Mouse (Mus musculus) testis, adult 2 months (tissue): Measurements from ENCODE around the gene Clec3b. TPM values are rescaled to one million over a fixed set of nuclear protein-coding genes. Genes with fewer than 3 reads are reported as not detected.

ENCODE experiments used
- H3K27ac ChIP-seq: fragments of 200-500 bp; 2 replicates; pipeline ENCODE4 v1.5.1; 2012; ENCODE audit warnings: low read depth, low read length; ENCODE audit not compliant: control insufficient read depth, insufficient read depth
- H3K27me3 ChIP-seq: fragments of 200-500 bp; 2 replicates; pipeline ENCODE4 v1.6.1; 2012; ENCODE audit warnings: mild to moderate bottlenecking, low read length, moderate library complexity; ENCODE audit not compliant: control insufficient read depth, insufficient read depth
- H3K36me3 ChIP-seq: fragments of 200-500 bp; 2 replicates; pipeline ENCODE4 v1.6.1; 2012; ENCODE audit warnings: mild to moderate bottlenecking, low read length; ENCODE audit not compliant: control insufficient read depth, insufficient read depth
- H3K4me1 ChIP-seq: fragments of 200-500 bp; 2 replicates; pipeline ENCODE4 v1.6.1; 2012; ENCODE audit warnings: low read length; ENCODE audit not compliant: control insufficient read depth, insufficient read depth
- H3K4me3 ChIP-seq: fragments of 200-500 bp; 2 replicates; pipeline ENCODE4 v1.5.1; 2012; ENCODE audit warnings: low read depth, mild to moderate bottlenecking, low read length, moderate library complexity, mixed read lengths; ENCODE audit not compliant: control insufficient read depth
- CTCF ChIP-seq: fragments of 200-500 bp; IDR thresholded peaks from 2 replicates; pipeline ENCODE4 v1.5.1; 2012; ENCODE audit warnings: low read depth, mild to moderate bottlenecking, inconsistent platforms, low read length, moderate library complexity; ENCODE audit not compliant: control insufficient read depth, insufficient read depth, insufficient replicate concordance
- POLR2A ChIP-seq: fragments of 200-500 bp; IDR thresholded peaks from 2 replicates; pipeline ENCODE4 v1.6.1; 2012; ENCODE audit warnings: low read depth, mild to moderate bottlenecking, inconsistent platforms, low read length, moderate library complexity; ENCODE audit not compliant: control insufficient read depth
- polyA plus RNA-seq: library from polyadenylated mRNA; depleted of rRNA; stranded (reverse); fragments of >200 nt; gene quantifications from 2 replicates; pipeline ENCODE4 v1.2.3, GENCODE M21; 2012; rRNA removed

Clec3b gene
- polyA plus RNA-seq = 7.8 and 14.0 TPM in 2 replicates

DNA sequence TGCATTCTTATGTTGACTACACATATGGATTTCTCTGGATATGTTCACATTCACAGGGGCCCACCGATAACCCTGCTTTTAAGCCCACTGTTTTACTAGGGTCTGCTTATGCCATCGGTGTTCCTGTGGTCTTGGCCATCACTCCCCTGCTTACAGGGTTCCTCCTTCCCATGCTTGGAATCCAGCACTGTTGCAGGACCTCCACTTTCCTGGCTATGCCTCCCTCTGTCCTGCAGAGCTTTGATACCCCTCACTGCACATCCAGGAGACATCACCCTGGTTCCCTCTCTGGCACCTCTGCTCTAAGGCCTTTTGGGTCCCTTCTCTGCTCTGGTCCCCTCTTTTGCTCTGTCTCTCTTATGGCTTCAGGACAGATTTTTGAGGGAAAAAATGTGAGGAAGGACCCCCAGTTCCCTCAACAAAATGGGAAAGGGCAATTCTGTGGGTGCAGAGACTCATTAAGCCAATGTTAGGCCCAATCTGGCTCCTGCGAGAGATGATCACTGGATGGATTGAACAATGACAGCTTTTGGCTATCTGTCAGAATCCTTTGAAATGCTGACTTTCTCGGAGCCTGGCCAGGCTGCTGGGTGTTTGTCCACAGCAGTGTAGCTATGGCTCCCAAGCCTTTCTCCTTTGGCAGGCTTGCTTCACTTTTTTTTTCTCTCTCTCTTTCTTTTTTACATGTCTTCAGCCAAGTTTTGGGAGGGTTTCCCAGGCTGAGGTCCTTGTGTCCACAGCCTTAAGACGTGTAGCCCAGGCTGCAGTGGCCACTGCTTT, at the start of gene Clec3b:
Gene Clec3b (plus strand): TSS at position 706 of the 780 bp plus-strand sequence.
- no peaks in the 10 kb centered on the region for H3K36me3 ChIP-seq
- no peaks in the 10 kb centered on the region for H3K27me3 ChIP-seq
- TF ChIP-seq POLR2A = no peak
- no peak for TF ChIP-seq CTCF
- no peak within 1 kb of the TSS for H3K4me3 ChIP-seq
- no peaks in the 10 kb centered on the region for H3K4me1 ChIP-seq
- peak within 1 kb of the TSS; percentile 9; the same call in 1 of the 2 replicates for H3K27ac ChIP-seq

DNA sequence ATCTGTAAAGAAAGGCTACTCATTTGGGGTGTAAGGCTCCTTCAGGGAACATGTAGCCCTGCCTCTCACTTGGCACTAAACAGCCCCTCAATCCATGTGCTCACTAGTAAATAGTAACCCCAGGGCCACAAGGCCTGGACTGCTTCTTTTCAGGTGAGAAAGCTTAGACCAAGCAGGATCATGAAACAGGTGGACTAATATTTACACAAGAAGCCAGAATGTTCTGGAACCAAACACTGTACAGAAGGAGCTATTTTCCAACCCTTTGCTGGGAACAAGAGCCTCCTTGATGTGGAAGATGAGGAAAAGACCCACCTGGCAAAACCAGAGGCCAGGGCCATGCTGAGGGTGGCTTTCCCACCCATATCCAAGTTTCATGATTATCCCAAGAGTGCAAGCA, 47.3 kb upstream of the Clec3b start:
- Histone ChIP-seq H3K4me1 (no peaks in the 10 kb centered on the region), H3K27ac (no peak overlapping the region), H3K36me3 (0 out of 2 replicates have a peak, but pooled peaks cover 1% of the 10 kb centered on the region), H3K4me3 (no peak overlapping the region), H3K27me3 (no peaks in the 10 kb centered on the region)
- TF ChIP-seq POLR2A = no peak
- TF ChIP-seq CTCF = no peak

DNA sequence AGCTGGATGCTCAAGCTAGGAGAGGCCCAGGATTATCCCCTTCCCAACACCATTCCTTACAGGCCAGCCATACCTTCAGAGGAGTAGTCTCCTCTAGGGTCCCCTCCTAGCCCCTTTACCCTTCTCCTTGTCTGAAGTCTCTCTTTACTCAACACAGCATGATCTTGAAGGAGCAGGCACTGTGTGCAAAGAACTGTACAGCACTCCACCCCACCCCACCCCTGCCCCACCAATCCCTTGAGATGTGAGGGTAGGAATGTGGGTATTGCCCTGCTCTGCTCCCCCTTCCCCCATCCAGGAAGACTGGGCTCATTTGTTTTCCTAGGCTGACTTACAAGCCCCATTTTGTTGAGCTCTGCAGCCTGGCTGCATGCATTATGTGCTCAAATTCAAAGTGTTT, 46.4 kb upstream of the Clec3b start:
- TF ChIP-seq CTCF = no peak
- no peak for TF ChIP-seq POLR2A
- no peaks in the 10 kb centered on the region for H3K4me1 ChIP-seq
- H3K27me3 ChIP-seq = no peaks in the 10 kb centered on the region
- H3K36me3 ChIP-seq = no peaks in the 10 kb centered on the region
- no peak overlapping the region for H3K4me3 ChIP-seq
- no peak overlapping the region for H3K27ac ChIP-seq

DNA sequence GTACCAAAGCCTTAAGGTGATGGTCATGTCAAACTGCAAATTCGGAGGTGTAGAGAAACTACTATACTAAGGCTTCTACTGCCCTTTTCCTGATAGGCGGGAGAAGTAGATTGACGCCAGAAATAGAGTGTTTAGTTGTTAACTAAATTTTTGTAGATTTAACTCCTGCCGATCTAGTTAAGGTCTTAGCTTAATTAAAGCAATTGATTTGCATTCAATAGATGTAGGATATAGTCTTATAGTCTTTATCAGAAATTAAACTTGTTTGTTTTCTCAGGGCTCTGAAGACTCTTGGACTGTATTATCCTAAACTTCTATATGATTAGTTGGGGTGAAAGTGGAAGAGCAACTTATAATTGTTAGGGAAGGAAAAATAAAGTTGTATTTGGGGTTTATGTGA, 43.6 kb upstream of the Clec3b start:
- H3K4me3 ChIP-seq = no peak overlapping the region
- no peaks in the 10 kb centered on the region for H3K27me3 ChIP-seq
- H3K4me1 ChIP-seq = peaks cover 3% of the 10 kb centered on the region
- TF ChIP-seq CTCF (no peak), POLR2A (no peak)
- no peak overlapping the region for H3K27ac ChIP-seq
- no peaks in the 10 kb centered on the region for H3K36me3 ChIP-seq

DNA sequence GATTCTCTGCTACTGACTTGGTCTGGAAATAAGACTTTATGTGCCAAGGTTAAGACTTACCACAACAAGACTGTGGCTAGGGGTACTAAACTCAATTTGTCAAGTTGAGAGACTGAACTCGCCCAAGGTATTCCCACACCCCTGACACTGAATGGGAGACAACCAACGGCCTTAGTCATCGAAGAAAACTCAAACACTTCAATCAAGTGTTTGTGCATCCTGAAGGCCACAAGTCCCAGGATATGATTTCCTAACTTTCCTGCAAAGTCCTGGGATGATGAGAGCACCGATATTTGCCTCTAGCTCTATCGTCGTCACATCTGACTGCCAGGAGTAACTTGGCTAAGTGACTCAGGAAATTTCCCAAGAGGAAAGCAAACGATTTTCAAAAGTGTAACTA, 41.6 kb upstream of the Clec3b start:
- H3K36me3 ChIP-seq = no peaks in the 10 kb centered on the region
- peaks cover 3% of the 10 kb centered on the region for H3K4me1 ChIP-seq
- no peaks in the 10 kb centered on the region for H3K27me3 ChIP-seq
- no peak overlapping the region for H3K4me3 ChIP-seq
- TF ChIP-seq CTCF (no peak), POLR2A (no peak)
- no peak overlapping the region for H3K27ac ChIP-seq

DNA sequence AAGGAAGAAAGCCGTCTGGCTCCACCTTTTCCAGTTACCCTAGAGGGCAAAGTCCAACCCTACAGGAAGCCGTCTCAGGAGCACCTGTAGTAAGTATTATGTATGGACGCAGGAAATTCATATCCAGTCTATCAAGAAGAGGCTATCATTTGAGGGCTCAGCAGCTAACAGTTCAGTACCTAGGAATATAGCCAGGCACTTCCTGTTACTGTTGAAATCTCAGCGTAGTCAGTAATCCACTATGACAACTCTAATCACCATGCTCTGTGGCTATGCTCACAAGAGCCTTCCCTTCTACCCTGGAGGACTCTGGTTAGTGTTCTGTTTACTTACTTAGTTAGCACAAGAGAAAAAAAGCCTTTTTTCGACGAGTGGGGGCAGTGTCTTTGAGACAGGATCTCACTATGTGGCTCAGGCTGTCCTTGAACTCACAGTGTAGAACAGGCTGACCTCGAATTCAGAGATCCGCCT, 39.0 kb upstream of the Clec3b start:
- Histone ChIP-seq H3K4me3 (no peak overlapping the region), H3K36me3 (no peaks in the 10 kb centered on the region), H3K27me3 (no peaks in the 10 kb centered on the region), H3K4me1 (peaks cover 3% of the 10 kb centered on the region), H3K27ac (no peak overlapping the region)
- no peak for TF ChIP-seq CTCF
- no peak for TF ChIP-seq POLR2A

DNA sequence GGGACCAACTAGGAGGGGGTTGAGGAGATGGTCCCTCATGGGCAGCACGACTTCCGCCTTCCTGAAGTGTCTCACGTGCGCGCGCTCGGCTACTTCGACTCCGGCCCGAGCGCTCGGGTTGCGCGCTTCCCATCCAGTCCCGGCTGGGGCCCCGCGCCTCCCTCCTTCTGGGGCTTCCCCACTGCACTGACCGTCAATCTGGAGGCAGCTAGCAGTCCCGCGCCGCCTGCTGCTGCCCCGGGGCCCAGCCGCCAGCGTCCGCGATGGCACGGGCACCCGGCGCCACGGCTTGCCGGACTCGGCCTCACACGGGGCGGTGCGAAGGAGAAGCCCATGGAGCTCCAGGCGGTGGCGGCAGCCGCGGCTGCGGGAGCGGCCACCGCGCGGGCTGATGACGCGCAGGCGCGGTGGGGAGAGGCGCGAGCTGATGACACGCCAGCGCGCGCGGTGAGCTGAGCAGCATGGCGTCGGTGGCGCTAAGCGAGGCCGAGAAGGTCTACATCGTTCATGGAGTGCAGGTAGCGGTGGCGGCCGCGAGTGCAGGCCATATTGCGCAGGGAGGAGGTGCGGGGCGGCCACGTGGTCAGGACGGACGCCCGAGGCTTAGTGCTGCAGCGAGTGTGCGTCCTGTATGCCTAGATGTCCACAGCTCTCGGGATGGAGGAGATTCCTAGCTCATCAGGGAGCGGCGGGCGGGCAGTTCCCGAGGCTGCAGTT, 37.8 kb upstream of the Clec3b start, which contains the start of the genes Zdhhc3 and Exosc7:
Gene Zdhhc3 (minus strand): TSS at position 401 of the 717 bp plus-strand sequence.
Gene Exosc7 (plus strand): TSS at position 411 of the 717 bp plus-strand sequence.
- H3K4me1 ChIP-seq = peaks cover 3% of the 10 kb centered on the region
- no peaks in the 10 kb centered on the region for H3K27me3 ChIP-seq
- H3K36me3 ChIP-seq = no peaks in the 10 kb centered on the region
- H3K4me3 ChIP-seq = peak within 1 kb of the TSS; percentile 75
- H3K27ac ChIP-seq = peak within 1 kb of the TSS; percentile 19
- TF ChIP-seq CTCF = no peak
- peak; percentile 78 for TF ChIP-seq POLR2A
